Mouse (Mus musculus): Measurements from ENCODE around the gene Pbx1.

DNA sequence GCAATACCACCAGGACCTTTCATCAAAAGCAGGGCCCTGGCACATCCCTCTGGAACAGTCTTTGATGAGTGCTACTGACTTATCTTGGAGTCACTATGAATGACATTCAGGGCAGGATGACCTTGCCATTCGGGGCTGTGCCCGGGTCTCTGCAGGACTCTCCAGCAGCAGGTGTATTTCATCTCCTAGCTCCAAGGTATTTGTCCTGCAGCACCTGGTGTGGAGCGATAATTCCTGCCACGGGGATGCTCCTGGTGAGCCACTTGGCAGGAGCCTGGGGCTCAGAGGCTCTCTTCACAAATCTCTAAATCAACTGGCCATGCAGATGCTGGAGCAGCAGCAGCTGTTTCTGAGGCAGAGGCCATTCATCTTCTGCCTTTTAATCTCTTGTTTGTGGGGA is 340.4 kb downstream of the Pbx1 start:
- TF ChIP-seq MAFK (IDR thresholded peaks at IDR 0.05; ENCODE audit: insufficient read depth, low read depth, low read length) (no peak), ZC3H11A (IDR thresholded peaks at IDR 0.05; ENCODE audit: borderline replicate concordance, low read depth, low read length) (no peak), ZNF384 (IDR thresholded peaks at IDR 0.05; ENCODE audit: low read depth, low read length) (no peak), CHD2 (IDR thresholded peaks at IDR 0.05; ENCODE audit: low read depth, low read length) (no peak), HCFC1 (IDR thresholded peaks at IDR 0.05; ENCODE audit: borderline replicate concordance, insufficient read depth, low read length) (no peak)

Data from ES-E14 (cell line).